Mouse (Mus musculus) heart, adult 18-20 months (tissue): ENCODE measurements around the gene AL607142.1. TPM values are rescaled to one million over a fixed set of nuclear protein-coding genes. Genes with fewer than 3 reads are reported as not detected.

Experiments used
- DNase-seq, 2 experiments: peaks; one replicate each; pipeline ENCODE4 v3.0.0; 2021 to 2022; ENCODE audit warnings: mixed read lengths in 1 of 2
- total RNA-seq, 2 experiments: library from RNA; stranded (reverse); gene quantifications; 2 replicates each; pipeline ENCODE4 v1.2.3; 2021

The AL607142.1 gene
- total RNA-seq, 2 experiments from 2014 or later = not detected

GRCm38 (mm10) chr4:120057529-120057928 lies 7.3 kb upstream of the AL607142.1 start:
- no peak for DNase-seq

GRCm38 (mm10) chr4:120058157-120058556 lies 6.6 kb upstream of the AL607142.1 start:
- no peak for DNase-seq

GRCm38 (mm10) chr4:120058794-120059193 lies 6.0 kb upstream of the AL607142.1 start:
- DNase-seq = no peak

GRCm38 (mm10) chr4:120061727-120062126 lies 3.1 kb upstream of the AL607142.1 start:
- no peak for DNase-seq

- DNase-seq = no peak
Measured at GRCm38 (mm10) chr4:120062198-120062597, 2.6 kb upstream of the AL607142.1 start.

GRCm38 (mm10) chr4:120062754-120063153 lies 2.0 kb upstream of the AL607142.1 start:
- no peak for DNase-seq

GRCm38 (mm10) chr4:120063353-120064124 lies 1.3 kb upstream of the AL607142.1 start:
- DNase-seq = no peak

- DNase-seq = peak in 1 of 2 experiments; percentile 46
Measured at GRCm38 (mm10) chr4:120066841-120067591, 2.2 kb downstream of the AL607142.1 start.

- DNase-seq = no peak
Measured at GRCm38 (mm10) chr4:120067592-120068235, 2.9 kb downstream of the AL607142.1 start.

- peak in 1 of 2 experiments; percentile 27 for DNase-seq
Measured at GRCm38 (mm10) chr4:120068883-120069581, 4.2 kb downstream of the AL607142.1 start.

GRCm38 (mm10) chr4:120069582-120069980 lies 4.8 kb downstream of the AL607142.1 start:
- no peak for DNase-seq

- no peak for DNase-seq
Measured at GRCm38 (mm10) chr4:120071411-120071810, 6.6 kb downstream of the AL607142.1 start.

- no peak for DNase-seq
Measured at GRCm38 (mm10) chr4:120071842-120072507, 7.2 kb downstream of the AL607142.1 start.

GRCm38 (mm10) chr4:120074061-120074460 lies 9.3 kb downstream of the AL607142.1 start:
- DNase-seq = peak; percentile 39 to 54

GRCm38 (mm10) chr4:120077322-120077721 lies 12.5 kb downstream of the AL607142.1 start:
- DNase-seq = no peak

- DNase-seq = no peak
Measured at GRCm38 (mm10) chr4:120082527-120082926, 17.7 kb downstream of the AL607142.1 start.

GRCm38 (mm10) chr4:120083700-120084099 lies 18.9 kb downstream of the AL607142.1 start:
- peak; percentile 58 to 62 for DNase-seq

- DNase-seq = no peak
Measured at GRCm38 (mm10) chr4:120089536-120089935, 24.7 kb downstream of the AL607142.1 start.

GRCm38 (mm10) chr4:120091997-120092783 lies 27.4 kb downstream of the AL607142.1 start:
- peak; percentile 73 to 86 for DNase-seq

GRCm38 (mm10) chr4:120096935-120097334 lies 32.1 kb downstream of the AL607142.1 start:
- no peak for DNase-seq

GRCm38 (mm10) chr4:120101186-120101585 lies 36.4 kb downstream of the AL607142.1 start:
- DNase-seq = peak in 1 of 2 experiments; percentile 27
